Mouse (Mus musculus) bone marrow, adult 2 months (tissue): ENCODE results near the gene Zfp990. TPM values are rescaled to one million over a fixed set of nuclear protein-coding genes. Genes with fewer than 3 reads are reported as not detected.
"Not testable (repeated sequence)": the region's sequence is repeated elsewhere in the genome, so short reads cannot be mapped to it uniquely, and the experiment has no call there.

ENCODE experiments used
- H3K27ac ChIP-seq: fragments of 200-500 bp; 2 replicates; pipeline ENCODE4 v1.5.1; 2012; ENCODE audit warnings: low read depth, mild to moderate bottlenecking, control low read depth, inconsistent platforms, low read length; ENCODE audit not compliant: control insufficient read depth, poor library complexity, insufficient read depth
- H3K4me1 ChIP-seq: fragments of 200-500 bp; 2 replicates; pipeline ENCODE4 v1.6.1; 2011; ENCODE audit warnings: low read length; ENCODE audit not compliant: control insufficient read depth, insufficient read depth
- H3K4me3 ChIP-seq: fragments of 200-500 bp; replicated peaks from 2 replicates; pipeline ENCODE3; 2011; ENCODE audit warnings: mild to moderate bottlenecking, low read depth, low read length, control low read depth; ENCODE audit not compliant: control insufficient read depth
- CTCF ChIP-seq: fragments of 200-500 bp; IDR thresholded peaks from 2 replicates; pipeline ENCODE4 v1.5.1; 2011; ENCODE audit warnings: low read length, control low read depth; ENCODE audit not compliant: control insufficient read depth, insufficient read depth
- POLR2A ChIP-seq: fragments of 200-500 bp; IDR thresholded peaks from 2 replicates; pipeline ENCODE4 v1.6.1; 2011; ENCODE audit warnings: low read depth, mild to moderate bottlenecking, control low read depth, low read length, borderline replicate concordance; ENCODE audit not compliant: control insufficient read depth
- WGBS: fragments of 180-500 bp; shearing (Covaris S2); methylation state at CpG from one replicate; pipeline ENCODE4 v1.1.7; 2018; 5-methylcytosine and 5-hydroxymethylcytosine counted together
- polyA plus RNA-seq: library from polyadenylated mRNA; stranded (reverse); fragments of >200 nt; gene quantifications from 2 replicates; pipeline ENCODE4 v1.2.4, GENCODE M21; 2011; ENCODE audit warnings: low replicate concordance; ENCODE audit not compliant: missing spikeins, insufficient read depth, insufficient read length

Zfp990 gene
- polyA plus RNA-seq = 8.1 TPM in 1 of 2 replicates, not detected in the other

- H3K27ac ChIP-seq, H3K4me3 ChIP-seq, H3K4me1 ChIP-seq: not testable (repeated sequence)
- WGBS = 66% methylated on average over 4 of the region's 4 CpGs
These were observed at the start of gene Zfp990 for GRCm38 (mm10) chr4:145510459-145510858. TSS of gene Zfp990 (plus strand) at chr4:145510759.

- 25% methylated on average over 68 of the region's 68 CpGs for WGBS
- H3K27ac ChIP-seq, H3K4me1 ChIP-seq, H3K4me3 ChIP-seq: not testable (repeated sequence)
These were observed 46.9 kb upstream of the Zfp990 start for GRCm38 (mm10) chr4:145463553-145464253.

- Histone ChIP-seq H3K4me3 (no peak overlapping the region), H3K27ac (no peak overlapping the region), H3K4me1 (no peaks in the 10 kb centered on the region)
- WGBS = 69% methylated on average over 3 of the region's 3 CpGs
- TF ChIP-seq POLR2A (no peak), CTCF (no peak)
These were observed 32.4 kb upstream of the Zfp990 start for GRCm38 (mm10) chr4:145478128-145478527.

GRCm38 (mm10) chr4:145480699-145481098, 29.9 kb upstream of the Zfp990 start:
- not testable (repeated sequence) for H3K4me3 ChIP-seq, H3K27ac ChIP-seq, H3K4me1 ChIP-seq
- 85% methylated on average over 8 of the region's 8 CpGs for WGBS

- H3K27ac ChIP-seq = no peak overlapping the region
- no peaks in the 10 kb centered on the region for H3K4me1 ChIP-seq
- H3K4me3 ChIP-seq = no peak overlapping the region
- TF ChIP-seq POLR2A (no peak), CTCF (no peak)
These were observed 21.2 kb upstream of the Zfp990 start for GRCm38 (mm10) chr4:145489396-145489795.

- 81% methylated on average over 11 of the region's 11 CpGs for WGBS
- H3K4me3 ChIP-seq = no peak overlapping the region
- no peaks in the 10 kb centered on the region for H3K4me1 ChIP-seq
- no peak overlapping the region for H3K27ac ChIP-seq
- TF ChIP-seq CTCF = no peak
- TF ChIP-seq POLR2A = no peak
These were observed 18.4 kb upstream of the Zfp990 start for GRCm38 (mm10) chr4:145492132-145492531.

- WGBS = 55% methylated on average over 2 of the region's 2 CpGs
- H3K4me1 ChIP-seq, H3K4me3 ChIP-seq, H3K27ac ChIP-seq: not testable (repeated sequence)
These were observed 17.2 kb upstream of the Zfp990 start for GRCm38 (mm10) chr4:145493316-145493715.

GRCm38 (mm10) chr4:145514637-145515036, 4.1 kb downstream of the Zfp990 start:
- not testable (repeated sequence) for H3K4me1 ChIP-seq, H3K27ac ChIP-seq, H3K4me3 ChIP-seq
- WGBS = 47% methylated on average over 2 of the region's 2 CpGs

GRCm38 (mm10) chr4:145515776-145516565, 5.4 kb downstream of the Zfp990 start:
- H3K4me3 ChIP-seq, H3K4me1 ChIP-seq, H3K27ac ChIP-seq: not testable (repeated sequence)
- WGBS = 67% methylated on average over 4 of the region's 4 CpGs

GRCm38 (mm10) chr4:145517391-145517790, 6.8 kb downstream of the Zfp990 start:
- H3K4me3 ChIP-seq = not testable (repeated sequence)

GRCm38 (mm10) chr4:145543861-145544260, 33.3 kb downstream of the Zfp990 start:
- not testable (repeated sequence) for H3K4me1 ChIP-seq, H3K27ac ChIP-seq, H3K4me3 ChIP-seq
- 72% methylated on average over 5 of the region's 5 CpGs for WGBS

More at GRCm38 (mm10) chr4:145517391-145517790, 6.8 kb downstream of the Zfp990 start:
- H3K4me1 ChIP-seq, H3K27ac ChIP-seq: not testable (repeated sequence)
- WGBS = 61% methylated on average over 1 of the region's 1 CpGs
